Mouse (Mus musculus) kidney, adult 9 months (tissue): ENCODE measurements around the gene Gm21454.
"Not testable (repeated sequence)": the region's sequence is repeated elsewhere in the genome, so short reads cannot be mapped to it uniquely, and the experiment has no call there.

ENCODE experiments used
- DNase-seq: peaks from one replicate; pipeline ENCODE4 v3.0.0; 2022

Gm21454 gene

DNA sequence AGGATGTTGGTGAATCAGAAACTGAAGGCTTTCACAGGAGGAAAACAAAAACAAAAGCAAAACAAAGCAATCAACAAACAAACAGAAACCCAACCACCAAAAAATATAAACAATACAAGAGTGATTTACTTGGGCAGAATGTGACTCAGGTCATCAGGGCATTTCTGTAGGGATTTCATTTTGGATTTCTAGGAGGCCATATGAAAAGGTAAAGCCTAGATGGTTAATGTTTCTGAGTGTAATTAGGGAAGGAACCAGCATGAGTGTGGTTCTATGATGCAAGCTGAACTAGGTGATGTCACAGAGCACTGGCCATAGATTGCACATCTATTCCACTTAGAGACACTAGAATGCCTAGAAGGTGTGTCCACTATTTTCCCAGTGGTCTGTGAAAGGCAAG is at the start of gene Gm21454, which contains the start of gene Gm21440:
Gene Gm21454, plus strand, starts transcription at position 352 of the 400 bp plus-strand sequence.
Gene Gm21440, plus strand, starts transcription at position 301 of the 400 bp plus-strand sequence.
- DNase-seq, result not testable (repeated sequence)

DNA sequence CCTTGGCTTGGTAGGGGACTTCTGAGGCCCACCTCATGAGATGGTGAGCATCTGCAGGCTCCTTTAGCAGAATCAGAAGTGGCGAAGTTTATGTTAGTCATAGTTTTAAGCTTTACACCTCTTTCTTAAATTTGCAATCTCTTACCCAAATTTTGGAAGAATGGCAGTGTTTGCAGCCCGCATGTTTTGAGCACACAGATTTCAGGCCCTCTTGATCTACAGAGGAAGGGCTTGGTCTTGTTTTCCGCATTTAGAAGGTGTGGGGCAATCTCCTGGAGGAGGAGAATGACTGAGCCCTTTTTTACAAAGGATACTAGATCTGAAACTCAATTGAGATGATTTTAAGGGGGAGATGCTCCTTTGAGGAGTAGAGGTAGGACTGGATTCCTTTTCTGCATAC is 28.4 kb upstream of the Gm21454 start, which contains the start of gene Gm21828:
Gene Gm21828, minus strand, starts transcription at position 101 of the 400 bp plus-strand sequence.
- DNase-seq, result not testable (repeated sequence)

DNA sequence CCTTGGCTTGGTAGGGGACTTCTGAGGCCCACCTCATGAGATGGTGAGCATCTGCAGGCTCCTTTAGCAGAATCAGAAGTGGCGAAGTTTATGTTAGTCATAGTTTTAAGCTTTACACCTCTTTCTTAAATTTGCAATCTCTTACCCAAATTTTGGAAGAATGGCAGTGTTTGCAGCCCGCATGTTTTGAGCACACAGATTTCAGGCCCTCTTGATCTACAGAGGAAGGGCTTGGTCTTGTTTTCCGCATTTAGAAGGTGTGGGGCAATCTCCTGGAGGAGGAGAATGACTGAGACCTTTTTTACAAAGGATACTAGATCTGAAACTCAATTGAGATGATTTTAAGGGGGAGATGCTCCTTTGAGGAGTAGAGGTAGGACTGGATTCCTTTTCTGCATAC is 96.7 kb downstream of the Gm21454 start, which contains the start of gene Gm21725:
Gene Gm21725, minus strand, starts transcription at position 101 of the 400 bp plus-strand sequence.
- DNase-seq, result not testable (repeated sequence)
